Mouse (Mus musculus) MEL (cell line): Measurements from ENCODE around the gene Nenf. TPM values are rescaled to one million over a fixed set of nuclear protein-coding genes. Genes with fewer than 3 reads are reported as not detected.

Experiments
- DNase-seq: peaks from one replicate; pipeline ENCODE4 v3.0.0; 2011; ENCODE audit warnings: low read depth, low spot score
- H3K27ac ChIP-seq: 2 replicates; pipeline ENCODE4 v1.5.1; 2012; ENCODE audit warnings: low read depth, mild to moderate bottlenecking, control low read depth, low read length, moderate library complexity; ENCODE audit not compliant: control insufficient read depth
- H3K27me3 ChIP-seq, 2 experiments: fragments of 150-350 bp in 1 of 2; sonication (generic) in 1 of 2; 2 replicates each; pipeline ENCODE4 v1.6.1; 2012; ENCODE audit warnings: low read length in 2 of 2, mild to moderate bottlenecking in 2 of 2, improper control_type of control experiment in 1 of 2, moderate library complexity in 1 of 2; ENCODE audit not compliant: insufficient read depth in 2 of 2, control insufficient read depth in 1 of 2
- H3K36me3 ChIP-seq, 2 experiments: 2 replicates each; pipeline ENCODE4 v1.6.1; 2012 to 2014; ENCODE audit warnings: low read length in 2 of 2, improper control_type of control experiment in 1 of 2, inconsistent platforms in 1 of 2, mild to moderate bottlenecking in 1 of 2; ENCODE audit not compliant: insufficient read depth in 2 of 2, control insufficient read depth in 1 of 2
- H3K4me1 ChIP-seq, 2 experiments: fragments of 150-350 bp in 1 of 2; sonication (generic) in 1 of 2; 2 replicates each; pipeline ENCODE4 v1.6.1; 2012; ENCODE audit warnings: low read length in 2 of 2, improper control_type of control experiment in 1 of 2, mild to moderate bottlenecking in 1 of 2; ENCODE audit not compliant: insufficient read depth in 2 of 2, control insufficient read depth in 1 of 2
- H3K4me3 ChIP-seq, 2 experiments: fragments of 150-350 bp in 1 of 2; sonication (generic) in 1 of 2; 2 replicates each; pipeline ENCODE4 v1.5.1; 2012; ENCODE audit warnings: low read depth in 2 of 2, low read length in 2 of 2, mild to moderate bottlenecking in 2 of 2, moderate library complexity in 2 of 2, control low read depth in 1 of 2, improper control_type of control experiment in 1 of 2; ENCODE audit not compliant: control insufficient read depth in 1 of 2, insufficient read depth in 1 of 2
- H3K79me2 ChIP-seq: 2 replicates; pipeline ENCODE4 v1.6.1; 2012; ENCODE audit warnings: mild to moderate bottlenecking, low read length, moderate library complexity; ENCODE audit not compliant: control insufficient read depth, poor library complexity, insufficient read depth
- H3K9ac ChIP-seq: 2 replicates; pipeline ENCODE4 v1.6.1; 2012; ENCODE audit warnings: low read depth, mild to moderate bottlenecking, control low read depth, low read length, moderate library complexity; ENCODE audit not compliant: control insufficient read depth, poor library complexity, severe bottlenecking
- H3K9me3 ChIP-seq: fragments of 150-350 bp; sonication (generic); replicated peaks from 2 replicates; pipeline ENCODE4 v1.6.1; 2012; ENCODE audit warnings: mild to moderate bottlenecking, low read length, improper control_type of control experiment, moderate library complexity; ENCODE audit not compliant: insufficient read depth
- BHLHE40 ChIP-seq: IDR thresholded peaks from 2 replicates; pipeline ENCODE4 v1.6.1; 2012; ENCODE audit warnings: low read depth, mild to moderate bottlenecking, inconsistent platforms, low read length, improper control_type of control experiment, borderline replicate concordance
- CHD2 ChIP-seq: IDR thresholded peaks from 2 replicates; pipeline ENCODE4 v1.6.1; 2011; ENCODE audit warnings: low read length, improper control_type of control experiment
- CTCF ChIP-seq, 3 experiments: IDR thresholded peaks in 2 of 3; conservative IDR thresholded peaks in 1 of 3; 2 replicates each; pipeline ENCODE4 v1.5.1; 2011 to 2012; ENCODE audit warnings: low read length in 3 of 3, low read depth in 2 of 3, mild to moderate bottlenecking in 2 of 3, improper control_type of control experiment in 1 of 3, inconsistent platforms in 1 of 3, mixed read lengths in 1 of 3, moderate library complexity in 1 of 3; ENCODE audit not compliant: control insufficient read depth in 1 of 3, insufficient read depth in 1 of 3, poor library complexity in 1 of 3, severe bottlenecking in 1 of 3
- EP300 ChIP-seq, 2 experiments: IDR thresholded peaks; 2 replicates each; pipeline ENCODE4 v1.6.1; 2011; ENCODE audit warnings: improper control_type of control experiment in 2 of 2, low read length in 2 of 2, low read depth in 1 of 2, mild to moderate bottlenecking in 1 of 2
- GABPA ChIP-seq: IDR thresholded peaks from 2 replicates; pipeline ENCODE4 v1.6.1; 2012; ENCODE audit warnings: low read depth, mild to moderate bottlenecking, inconsistent platforms, low read length, improper control_type of control experiment, moderate library complexity
- GATA1 ChIP-seq: IDR thresholded peaks from 2 replicates; pipeline ENCODE4 v1.6.1; 2011; ENCODE audit warnings: low read depth, low read length, improper control_type of control experiment
- KAT2A ChIP-seq: conservative IDR thresholded peaks from 2 replicates; pipeline ENCODE4 v1.6.1; 2012; ENCODE audit warnings: low read depth, low read length, improper control_type of control experiment, inconsistent platforms
- MAX ChIP-seq: IDR thresholded peaks from 2 replicates; pipeline ENCODE4 v1.6.1; 2011; ENCODE audit warnings: low read length, improper control_type of control experiment
- MAZ ChIP-seq: IDR thresholded peaks from 2 replicates; pipeline ENCODE4 v1.6.1; 2012; ENCODE audit warnings: low read depth, mild to moderate bottlenecking, inconsistent platforms, low read length, improper control_type of control experiment
- MYB ChIP-seq: IDR thresholded peaks from 2 replicates; pipeline ENCODE4 v1.6.1; 2011; ENCODE audit warnings: mild to moderate bottlenecking, low read depth, low read length, improper control_type of control experiment
- NELFE ChIP-seq: IDR thresholded peaks from 2 replicates; pipeline ENCODE4 v1.6.1; 2011; ENCODE audit warnings: low read depth, low read length, improper control_type of control experiment
- NRF1 ChIP-seq: IDR thresholded peaks from 2 replicates; pipeline ENCODE4 v1.6.1; 2014; ENCODE audit warnings: low read depth, mild to moderate bottlenecking, inconsistent platforms, low read length, improper control_type of control experiment, moderate library complexity; ENCODE audit not compliant: poor library complexity, insufficient read depth, severe bottlenecking
- POLR2AphosphoS5 ChIP-seq: IDR thresholded peaks from 2 replicates; pipeline ENCODE4 v1.6.1; 2012; ENCODE audit warnings: low read depth, borderline replicate concordance, mild to moderate bottlenecking, inconsistent platforms, low read length, moderate library complexity, mixed read lengths
- RAD21 ChIP-seq: IDR thresholded peaks from 2 replicates; pipeline ENCODE4 v1.6.1; 2011; ENCODE audit warnings: mild to moderate bottlenecking, low read depth, low read length, improper control_type of control experiment
- RCOR1 ChIP-seq: IDR thresholded peaks from 2 replicates; pipeline ENCODE4 v1.6.1; 2012; ENCODE audit warnings: low read depth, mild to moderate bottlenecking, inconsistent platforms, low read length, improper control_type of control experiment
- SMC3 ChIP-seq: IDR thresholded peaks from 2 replicates; pipeline ENCODE4 v1.6.1; 2011; ENCODE audit warnings: low read depth, low read length, improper control_type of control experiment
- TBP ChIP-seq: IDR thresholded peaks from 2 replicates; pipeline ENCODE4 v1.8.0; 2011; ENCODE audit warnings: low read depth, low read length, improper control_type of control experiment
- UBTF ChIP-seq: IDR thresholded peaks from 2 replicates; pipeline ENCODE4 v1.6.1; 2012; ENCODE audit warnings: low read depth, mild to moderate bottlenecking, inconsistent platforms, low read length, improper control_type of control experiment, moderate library complexity, borderline replicate concordance; ENCODE audit not compliant: insufficient read depth
- ZKSCAN1 ChIP-seq: IDR thresholded peaks from 2 replicates; pipeline ENCODE4 v1.6.1; 2012; ENCODE audit warnings: low read depth, mild to moderate bottlenecking, inconsistent platforms, low read length, improper control_type of control experiment, moderate library complexity
- ZNF384 ChIP-seq: IDR thresholded peaks from 2 replicates; pipeline ENCODE4 v1.6.1; 2012; ENCODE audit warnings: low read depth, mild to moderate bottlenecking, inconsistent platforms, low read length, improper control_type of control experiment
- polyA plus RNA-seq, 2 experiments: library from polyadenylated mRNA; stranded (reverse) in 1 of 2; unstranded in 1 of 2; fragments of >175 nt in 1 of 2; fragments of >200 nt in 1 of 2; gene quantifications; 2 replicates each; pipeline versions ENCODE4 v1.2.1 to v1.2.4; 2012; ENCODE audit warnings: low replicate concordance in 2 of 2, low read depth in 1 of 2; ENCODE audit not compliant: insufficient read length in 2 of 2, insufficient read depth in 1 of 2, missing spikeins in 1 of 2
- total RNA-seq: library from RNA; depleted of rRNA; stranded (reverse); fragments of 300-350 nt; gene quantifications from 2 replicates; pipeline ENCODE4 v1.2.3, GENCODE M21; 2012

The Nenf gene
- total and polyA plus RNA-seq, 3 experiments = 49.4 to 53.2 TPM; not detected in 1

GRCm38 (mm10) chr1:191323381-191323780 lies 5.4 kb upstream of the Nenf start:
- TF ChIP-seq EP300 (IDR thresholded peaks at IDR 0.05; ENCODE audit: low read depth in 1 of 2, low read length in 2 of 2) = no peak
- TF ChIP-seq POLR2AphosphoS5 = no peak
- TF ChIP-seq CTCF (IDR thresholded peaks at IDR 0.05 in 2 of 3, conservative IDR thresholded peaks at IDR 0.05 in 1 of 3; ENCODE audit: control insufficient read depth in 1 of 3, insufficient read depth in 1 of 3, low read depth in 2 of 3, low read length in 3 of 3, poor library complexity in 1 of 3, severe bottlenecking in 1 of 3) = no peak
- TF ChIP-seq NELFE = no peak
- no peak for TF ChIP-seq NRF1
- TF ChIP-seq SMC3 = no peak
- TF ChIP-seq MYB = no peak
- TF ChIP-seq ZNF384 = no peak
- TF ChIP-seq RAD21 = no peak
- TF ChIP-seq ZKSCAN1 = no peak
- TF ChIP-seq MAZ = no peak
- no peak for TF ChIP-seq BHLHE40
- Histone ChIP-seq H3K27ac (no peak overlapping the region), H3K36me3 (peaks cover 0 to 23% of the 10 kb centered on the region in 2 experiments; a peak in 2 of 4 replicates), H3K4me1 (peaks cover 13 to 33% of the 10 kb centered on the region in 2 experiments), H3K9me3 (no peaks in the 10 kb centered on the region), H3K4me3 (no peak overlapping the region), H3K27me3 (no peaks in the 10 kb centered on the region), H3K79me2 (peaks cover 18% of the 10 kb centered on the region), H3K9ac (no peak overlapping the region)
- no peak for DNase-seq

DNA sequence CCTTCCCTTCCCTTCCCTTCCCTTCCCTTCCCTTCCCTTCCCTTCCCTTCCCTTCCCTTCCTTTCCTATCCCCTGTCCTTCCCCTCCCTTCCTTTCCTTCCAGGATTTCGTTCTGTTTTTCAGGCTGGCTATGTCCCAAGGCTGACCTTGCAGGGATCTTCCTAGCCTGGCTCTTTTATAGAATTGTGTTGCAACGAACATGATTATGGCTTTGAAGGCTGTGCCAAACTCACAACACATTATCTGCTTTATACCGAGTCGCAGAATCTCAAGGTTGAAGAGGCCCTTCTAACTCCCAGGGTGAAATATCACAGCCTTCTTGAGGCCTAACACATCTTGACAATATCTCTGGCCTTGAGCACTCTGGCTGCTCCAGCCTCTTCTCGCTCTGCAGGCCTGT lies 692 bp upstream of the Nenf start:
- H3K9me3 ChIP-seq = no peaks in the 10 kb centered on the region
- TF ChIP-seq GABPA = no peak
- TF ChIP-seq GATA1 = no peak
- TF ChIP-seq POLR2AphosphoS5 = no peak
- no peak for TF ChIP-seq BHLHE40
- no peak for TF ChIP-seq TBP
- no peak for TF ChIP-seq SMC3
- no peak for TF ChIP-seq UBTF
- TF ChIP-seq KAT2A = no peak
- TF ChIP-seq RCOR1 = no peak
- no peak for TF ChIP-seq MAX
- TF ChIP-seq CHD2 = no peak
- TF ChIP-seq EP300 (IDR thresholded peaks at IDR 0.05; ENCODE audit: low read depth in 1 of 2, low read length in 2 of 2) = no peak
- H3K36me3 ChIP-seq = no peaks in the 10 kb centered on the region; a peak in 1 of 4 replicates
- H3K27me3 ChIP-seq = no peaks in the 10 kb centered on the region
- DNase-seq = peak; percentile 36
- no peak overlapping the region for H3K9ac ChIP-seq
- peaks cover 1% of the 10 kb centered on the region; the same call in 1 of the 2 replicates for H3K79me2 ChIP-seq
- H3K4me1 ChIP-seq = peaks cover 0 to 15% of the 10 kb centered on the region in 2 experiments; a peak in 3 of 4 replicates
- H3K4me3 ChIP-seq = no peak overlapping the region
- H3K27ac ChIP-seq = no peak overlapping the region
